Mouse (Mus musculus) T-helper 17 cell (primary cell): ENCODE results near the gene Etfa.

Source experiments
- in situ Hi-C, 2 experiments: fragments of 300-600 bp; cut with MboI, MseI; formaldehyde crosslinking; loops; 1 replicate in 1 of 2; 2 replicates in 1 of 2; pipeline ENCODE4 v1.15.1; 2025; ENCODE audit warnings: high pct_unique_total_duplicates in 2 of 2

The Etfa gene

DNA sequence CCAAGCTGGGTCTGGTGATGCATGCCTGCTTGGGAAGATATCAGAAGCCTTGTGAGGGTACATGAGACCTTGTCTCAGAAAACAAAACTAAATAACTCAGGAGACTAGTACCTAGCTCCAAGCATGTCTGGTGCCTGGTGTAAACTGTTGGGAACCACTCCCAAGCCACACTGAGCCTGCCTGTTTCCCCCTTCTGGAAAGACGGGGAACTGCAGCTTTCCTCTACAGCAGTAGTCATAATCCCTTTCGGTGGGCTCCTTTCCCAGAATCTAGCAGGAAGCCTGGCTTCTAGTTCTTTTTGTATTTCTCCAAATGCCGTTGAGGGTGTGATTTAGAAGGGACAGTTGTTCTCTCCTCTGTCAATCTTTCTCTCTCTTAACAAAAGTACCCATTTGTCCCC is 23.9 kb upstream of the Etfa start:
- in situ Hi-C loops, result loop anchor here in 1 of 2 experiments (25.0 kb wide), 1 partner anchor 1749 kb away; no protein-coding TSS in a partner anchor

DNA sequence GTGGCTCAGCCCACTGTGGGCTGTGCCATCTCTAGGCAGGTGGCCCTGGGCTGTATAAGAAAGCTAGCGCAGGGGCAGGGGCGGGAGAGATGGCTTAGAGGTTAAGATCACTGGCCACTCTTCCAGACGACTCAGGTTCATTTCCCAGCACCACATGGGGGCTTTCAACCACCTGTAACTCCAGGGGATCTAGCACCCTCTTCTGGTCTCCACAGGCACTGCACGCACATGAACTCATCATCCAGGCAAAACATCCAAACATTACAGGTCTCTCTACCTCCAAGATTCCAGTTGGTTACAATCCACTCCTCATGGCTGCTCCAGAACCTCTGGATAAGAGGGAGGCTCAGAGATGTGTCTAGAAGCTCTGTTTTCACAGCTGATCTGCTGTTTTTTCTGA is 13.7 kb upstream of the Etfa start:
- in situ Hi-C loops, result loop anchor here in 1 of 2 experiments (25.0 kb wide), 1 partner anchor 1738 kb away; no protein-coding TSS in a partner anchor

DNA sequence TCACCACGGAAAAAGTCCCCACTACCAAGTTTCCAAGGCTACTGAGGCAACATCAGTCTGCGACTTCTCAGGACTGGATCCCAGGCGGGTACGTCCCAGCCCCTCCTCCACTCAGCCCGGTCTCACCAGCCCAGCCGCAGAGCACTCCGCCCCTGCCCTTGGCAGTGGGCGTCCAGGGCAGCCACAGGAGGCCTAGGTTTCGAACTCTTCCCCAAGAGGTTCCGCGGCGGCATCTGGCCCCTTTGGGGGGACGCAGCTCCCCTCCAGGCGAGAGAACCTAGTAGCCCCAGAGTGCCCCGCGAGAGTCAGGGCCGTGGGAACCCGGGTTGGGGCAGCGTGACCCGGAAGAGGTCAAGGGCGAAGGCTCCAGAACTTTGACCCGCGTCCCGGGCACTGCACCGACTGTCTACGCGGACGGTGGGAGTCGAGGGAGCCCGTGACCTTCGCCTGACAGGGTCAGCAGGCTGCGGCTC is 486 bp downstream of the Etfa start:
- in situ Hi-C loops, result loop anchor here in 1 of 2 experiments (25.0 kb wide), 1 partner anchor 1849 kb away; the partner anchor contains the start of gene Cul5

- in situ Hi-C loops, result loop anchor here in 1 of 2 experiments (25.0 kb wide), 1 partner anchor 1848 kb away; the partner anchor contains the start of gene Cul5
These were observed 1.3 kb downstream of the Etfa start for GRCm38 (mm10) chr9:55510651-55511235.

DNA sequence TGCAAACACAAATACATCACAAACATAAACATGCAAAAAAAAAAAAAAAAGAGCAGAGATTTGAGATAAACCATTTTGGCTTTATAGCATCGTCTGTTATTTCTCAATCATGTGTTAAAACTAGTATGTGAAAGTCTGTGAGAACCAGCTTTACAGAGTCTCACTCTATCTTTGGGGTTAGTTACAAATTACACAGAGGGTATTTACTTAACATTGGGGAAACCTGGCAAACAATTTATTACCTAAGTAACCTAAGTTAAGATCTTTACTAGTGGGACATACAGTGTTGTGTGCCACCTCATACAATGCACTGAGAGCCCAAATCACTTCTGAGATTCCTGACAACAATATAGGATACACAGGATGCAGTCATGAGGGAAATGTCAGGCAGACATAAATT is 2.3 kb downstream of the Etfa start:
- in situ Hi-C loops, result loop anchor here in 1 of 2 experiments (25.0 kb wide), 1 partner anchor 1847 kb away; the partner anchor contains the start of gene Cul5

GRCm38 (mm10) chr9:55508701-55509100 is 3.3 kb downstream of the Etfa start:
- in situ Hi-C loops, result loop anchor here in 1 of 2 experiments (25.0 kb wide), 1 partner anchor 1846 kb away; the partner anchor contains the start of gene Cul5

- in situ Hi-C loops, result loop anchor here in 1 of 2 experiments (25.0 kb wide), 1 partner anchor 1846 kb away; the partner anchor contains the start of gene Cul5
These were observed 4.1 kb downstream of the Etfa start for GRCm38 (mm10) chr9:55507922-55508321.

DNA sequence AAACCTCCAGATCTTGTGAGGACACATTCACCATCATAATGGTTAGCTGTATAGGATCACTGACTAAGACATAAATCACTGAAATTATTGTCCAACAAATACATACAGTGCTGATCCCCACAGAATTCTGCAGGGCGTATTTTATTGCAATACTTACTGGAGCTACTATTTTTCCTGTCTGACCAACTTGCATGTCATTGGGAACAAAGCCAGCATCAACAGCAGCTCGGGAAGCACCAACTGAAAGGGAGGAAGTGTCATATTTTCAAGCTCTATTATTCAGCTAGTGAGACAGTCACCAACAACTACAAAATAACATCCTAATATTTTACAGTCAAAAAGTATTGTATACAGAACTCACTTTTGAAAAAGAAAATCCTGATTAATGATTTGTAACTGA is 29.9 kb downstream of the Etfa start:
- in situ Hi-C loops, result no loop called here

- in situ Hi-C loops, result no loop called here
These were observed 33.3 kb downstream of the Etfa start for GRCm38 (mm10) chr9:55478699-55479098.

GRCm38 (mm10) chr9:55476084-55476483 is 36.0 kb downstream of the Etfa start:
- in situ Hi-C loops, result no loop called here

GRCm38 (mm10) chr9:55468397-55468796 is 43.6 kb downstream of the Etfa start:
- in situ Hi-C loops, result loop anchor here in 1 of 2 experiments (5.0 kb wide), 1 partner anchor 54 kb away; no protein-coding TSS in a partner anchor

DNA sequence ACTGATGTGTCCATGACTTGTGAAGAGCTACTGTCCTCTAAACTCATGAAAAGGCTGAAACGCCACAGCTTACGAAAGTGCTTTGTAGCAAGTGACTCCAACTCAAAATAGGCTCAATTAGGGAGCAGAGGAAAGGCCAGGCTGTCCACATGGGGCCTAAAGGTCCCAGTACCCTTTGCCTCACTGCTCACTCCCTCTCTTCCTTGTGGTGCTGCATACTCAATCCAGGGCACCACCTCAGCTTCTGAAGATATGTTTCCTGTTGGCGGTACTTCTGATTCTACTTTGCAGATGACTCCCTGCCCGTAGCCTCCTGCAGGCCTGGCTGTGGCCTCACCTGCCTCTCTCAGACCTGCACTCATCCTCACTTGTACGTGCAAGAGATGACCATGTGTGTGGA is 58.7 kb downstream of the Etfa start:
- in situ Hi-C loops, result no loop called here

- in situ Hi-C loops, result no loop called here
These were observed 59.1 kb downstream of the Etfa start for GRCm38 (mm10) chr9:55452906-55453305.

GRCm38 (mm10) chr9:55451426-55451825 is 60.6 kb downstream of the Etfa start:
- in situ Hi-C loops, result no loop called here

DNA sequence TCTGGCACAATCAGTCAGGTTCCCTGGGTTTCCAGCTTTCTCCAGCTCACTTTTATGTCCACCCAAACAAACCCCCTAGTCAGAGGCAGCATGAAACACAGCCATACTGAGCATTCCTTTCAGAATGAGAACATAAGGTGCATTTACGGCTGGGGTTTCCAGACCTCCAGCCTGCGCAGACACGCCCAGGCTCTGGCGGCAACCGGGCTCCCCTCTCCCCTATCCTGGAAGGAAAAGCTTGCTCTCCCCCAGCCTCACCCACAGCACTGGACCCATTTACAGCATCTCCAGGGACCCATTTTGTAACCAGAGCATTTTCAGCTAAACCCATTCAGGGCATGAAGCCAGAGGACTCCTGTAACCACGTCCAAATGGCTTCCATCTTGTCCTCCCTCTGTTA is 62.0 kb downstream of the Etfa start:
- in situ Hi-C loops, result no loop called here

DNA sequence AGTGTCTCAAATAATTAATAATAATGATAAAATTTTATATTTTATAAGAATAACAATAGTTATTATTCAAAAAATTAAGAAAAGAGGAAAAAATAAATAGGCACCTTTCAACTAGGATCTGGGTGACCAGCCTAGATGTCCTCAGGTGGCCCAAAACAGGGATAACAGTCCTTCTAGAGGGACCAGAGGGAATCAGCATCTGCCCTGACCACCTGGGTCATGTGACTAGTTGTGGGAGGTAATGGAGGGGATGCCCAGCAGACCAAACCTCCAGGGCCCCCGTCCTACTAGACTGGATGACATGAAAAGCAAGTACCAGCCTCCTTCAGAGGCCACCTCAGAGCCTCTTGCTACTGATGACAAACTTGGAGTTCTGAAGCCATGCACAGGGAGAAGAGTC is 62.9 kb downstream of the Etfa start:
- in situ Hi-C loops, result no loop called here

GRCm38 (mm10) chr9:55447509-55447908 is 64.5 kb downstream of the Etfa start:
- in situ Hi-C loops, result no loop called here

- in situ Hi-C loops, result no loop called here
These were observed 72.8 kb downstream of the Etfa start for GRCm38 (mm10) chr9:55439206-55439780.

- in situ Hi-C loops, result no loop called here
These were observed 73.6 kb downstream of the Etfa start for GRCm38 (mm10) chr9:55438433-55438832.

DNA sequence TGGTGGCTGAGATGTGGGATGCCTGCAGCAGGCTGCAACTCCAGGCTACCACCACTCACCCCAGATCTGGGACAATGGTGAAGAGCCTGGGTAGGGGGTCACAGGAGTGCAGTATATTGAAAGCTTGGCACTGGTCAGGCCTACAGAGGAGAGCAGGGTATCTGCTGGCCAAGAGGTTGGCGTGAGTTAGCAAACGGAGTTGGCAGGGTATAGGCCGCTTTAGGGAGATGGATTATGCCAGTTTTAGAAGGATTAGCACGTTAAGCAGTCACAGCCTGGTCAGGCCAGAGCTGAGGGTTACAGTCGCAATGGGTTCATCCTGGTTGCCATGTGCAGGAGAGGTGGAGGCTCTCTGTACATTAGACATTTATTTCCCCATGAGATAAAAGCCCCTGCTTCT is 78.2 kb downstream of the Etfa start:
- in situ Hi-C loops, result loop anchor here (5.0 kb wide), 2 partner anchors 98 to 483 kb away; no protein-coding TSS in a partner anchor

DNA sequence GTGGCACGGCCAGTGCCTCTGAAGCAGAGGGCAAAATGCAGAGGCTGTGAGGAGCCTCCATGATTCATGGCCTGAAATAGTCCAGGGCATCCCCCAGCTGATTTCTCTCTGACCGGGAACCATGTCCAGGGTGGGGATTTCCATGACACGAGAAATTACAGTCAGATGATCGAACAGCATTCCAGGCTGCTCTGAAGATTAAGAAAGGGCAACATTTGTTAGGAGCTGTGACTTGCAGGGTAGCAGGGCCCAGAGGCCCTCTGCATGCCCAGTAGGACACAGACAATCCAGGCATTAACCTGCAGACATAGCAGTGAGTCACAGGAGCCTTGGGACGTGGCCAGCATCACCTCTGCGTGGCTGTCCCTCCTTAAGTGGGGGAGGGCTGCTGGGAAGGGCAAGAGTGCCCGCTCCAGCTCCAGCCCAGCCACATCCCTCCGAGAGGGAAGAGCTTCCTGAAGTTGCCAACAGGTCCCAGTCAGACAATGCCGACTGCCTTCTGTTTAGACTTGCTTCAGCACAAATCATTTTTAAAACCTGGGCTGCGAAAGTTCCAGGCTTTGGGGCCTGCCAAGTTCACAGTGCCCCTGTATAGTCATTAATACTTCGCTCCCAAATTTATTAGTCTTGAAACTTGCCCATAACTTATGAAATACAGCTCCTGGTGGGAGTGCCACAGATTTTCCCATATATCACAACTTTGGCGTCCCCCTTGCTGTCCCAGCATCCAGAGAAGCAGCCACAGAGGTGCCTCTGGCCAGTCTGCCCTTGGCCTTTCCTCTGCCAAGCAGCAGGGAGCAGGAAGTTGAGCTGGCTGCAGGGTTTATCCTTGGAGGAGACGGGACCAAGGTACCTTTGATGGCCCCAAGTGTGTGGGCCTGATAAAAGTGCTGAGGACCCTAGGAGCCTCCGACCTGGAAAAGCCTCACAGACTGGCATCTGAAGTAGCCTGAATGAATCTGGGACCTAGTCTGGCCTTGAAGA is 79.4 kb downstream of the Etfa start:
- in situ Hi-C loops, result loop anchor here (5.0 kb wide), 2 partner anchors 100 to 485 kb away; no protein-coding TSS in a partner anchor
